Mouse (Mus musculus): ENCODE measurements around the gene Map2k5.

Gene Map2k5

DNA sequence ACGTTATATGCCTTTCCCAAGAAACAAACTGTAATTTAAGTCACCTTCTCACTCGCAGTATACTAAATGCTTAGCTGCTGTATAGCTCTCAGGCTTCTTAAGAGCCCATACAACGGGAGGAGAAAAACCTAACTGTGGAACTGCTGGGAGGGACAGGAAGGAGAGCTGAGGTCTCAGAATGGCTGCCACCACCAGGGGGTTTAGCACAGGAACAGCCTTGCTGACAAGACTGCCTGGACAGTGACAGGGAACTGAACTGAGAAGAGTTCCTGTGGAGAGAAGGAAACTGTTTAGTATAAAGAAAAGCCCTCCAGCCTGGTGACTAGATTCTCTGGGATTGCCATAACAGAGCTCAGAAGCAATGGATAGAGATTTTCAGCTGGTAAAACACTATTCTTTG, 35.9 kb downstream of the Map2k5 start:
- DNase-seq (ENCODE audit: low read depth, low spot score), result no peak

DNA sequence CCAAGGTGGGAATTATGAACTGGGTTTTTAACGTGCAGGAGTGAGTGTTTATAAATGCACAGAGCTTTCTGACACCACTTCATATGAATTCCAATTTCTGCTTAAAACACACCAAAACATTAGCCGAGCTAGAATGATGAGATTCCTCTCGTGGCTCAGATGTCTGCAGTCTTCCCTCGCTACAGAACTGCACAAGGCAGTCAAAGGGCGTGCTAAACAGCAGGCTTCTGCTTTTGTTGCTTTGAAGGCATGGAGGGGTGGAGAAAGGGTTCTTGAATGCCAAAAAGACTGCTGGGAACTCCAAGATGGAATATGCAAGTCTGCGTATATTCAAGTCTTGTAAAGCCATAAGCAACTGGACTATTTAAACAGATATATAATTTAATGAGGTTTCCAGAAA, 38.4 kb downstream of the Map2k5 start:
- DNase-seq (ENCODE audit: low read depth, low spot score), result no peak

DNA sequence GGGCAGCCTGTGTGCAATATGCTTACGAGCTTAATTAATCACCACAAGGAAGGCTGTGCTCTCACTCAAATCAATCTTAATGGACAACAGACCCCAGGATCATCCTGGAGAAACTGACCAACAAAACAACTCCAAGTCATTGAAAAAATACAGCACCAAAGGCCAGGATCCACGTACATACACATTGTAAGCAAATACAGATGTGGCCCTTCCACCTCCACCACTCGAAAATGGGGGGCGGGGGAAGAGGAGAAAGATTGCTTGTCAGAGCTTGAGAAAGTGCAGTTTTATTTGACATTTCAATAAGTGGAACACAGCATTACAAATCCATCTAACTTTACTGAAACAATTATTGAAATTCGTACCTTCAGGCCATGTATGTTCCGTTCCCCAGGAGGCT, 39.0 kb downstream of the Map2k5 start:
- no peak for DNase-seq (ENCODE audit: low read depth, low spot score)

DNA sequence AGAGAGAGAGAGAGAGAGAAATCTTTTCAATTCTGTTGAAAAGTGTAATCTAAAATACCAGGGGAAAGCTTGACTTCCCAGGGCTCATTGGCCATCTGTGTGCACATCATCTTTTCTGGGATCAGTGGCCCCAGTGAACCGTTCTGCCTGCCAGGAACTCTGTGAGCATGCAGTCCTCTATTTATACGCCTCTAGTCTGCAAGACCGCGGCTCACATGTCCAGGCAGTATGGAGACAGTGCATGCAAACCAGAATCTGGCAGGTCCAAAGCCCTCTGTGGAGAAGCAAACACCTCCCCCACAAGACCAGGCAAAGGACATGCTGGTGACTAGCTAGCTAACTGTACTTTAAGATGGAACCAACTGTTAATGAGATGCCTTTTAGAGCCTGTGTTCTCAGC, 41.9 kb downstream of the Map2k5 start:
- no peak for DNase-seq (ENCODE audit: low read depth, low spot score)

DNA sequence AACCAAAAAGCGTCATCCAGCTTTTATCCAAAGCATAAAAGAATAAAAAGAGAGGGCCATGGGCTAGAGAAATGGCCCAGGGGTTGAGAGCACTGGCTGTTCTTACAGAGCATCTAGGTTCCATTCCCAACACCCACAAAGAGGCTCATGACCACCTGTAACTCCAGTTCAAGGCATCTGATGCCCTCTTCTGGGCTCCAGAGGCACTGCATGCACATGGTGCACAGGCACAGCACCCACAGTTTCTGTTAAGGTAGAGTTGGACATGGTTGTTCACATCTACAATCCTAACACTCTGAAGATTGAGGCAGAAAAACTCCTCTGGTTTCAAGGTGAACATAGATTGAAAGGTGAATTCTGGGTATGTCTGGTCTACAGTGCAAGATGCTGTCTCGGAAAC, 44.6 kb downstream of the Map2k5 start:
- no peak for DNase-seq (ENCODE audit: low read depth, low spot score)

DNA sequence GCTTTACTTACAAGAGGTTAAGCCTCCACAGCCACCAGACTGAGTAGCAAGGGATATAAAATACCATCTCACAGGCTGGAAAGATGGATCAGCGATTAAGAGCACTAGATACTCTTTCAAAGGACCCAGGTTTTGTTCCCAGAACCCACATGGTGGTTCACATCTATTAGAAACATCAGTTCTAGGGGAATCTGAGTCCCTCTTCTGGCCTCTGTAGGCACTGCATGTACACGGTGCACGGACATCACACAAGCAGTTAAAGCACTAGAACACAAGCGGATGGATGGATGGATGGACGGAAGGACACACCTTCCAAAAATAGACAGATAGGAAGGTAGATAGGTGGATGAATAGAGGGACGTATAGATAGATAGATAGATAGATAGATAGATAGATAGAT, 46.5 kb downstream of the Map2k5 start:
- no peak for DNase-seq (ENCODE audit: low read depth, low spot score)

DNA sequence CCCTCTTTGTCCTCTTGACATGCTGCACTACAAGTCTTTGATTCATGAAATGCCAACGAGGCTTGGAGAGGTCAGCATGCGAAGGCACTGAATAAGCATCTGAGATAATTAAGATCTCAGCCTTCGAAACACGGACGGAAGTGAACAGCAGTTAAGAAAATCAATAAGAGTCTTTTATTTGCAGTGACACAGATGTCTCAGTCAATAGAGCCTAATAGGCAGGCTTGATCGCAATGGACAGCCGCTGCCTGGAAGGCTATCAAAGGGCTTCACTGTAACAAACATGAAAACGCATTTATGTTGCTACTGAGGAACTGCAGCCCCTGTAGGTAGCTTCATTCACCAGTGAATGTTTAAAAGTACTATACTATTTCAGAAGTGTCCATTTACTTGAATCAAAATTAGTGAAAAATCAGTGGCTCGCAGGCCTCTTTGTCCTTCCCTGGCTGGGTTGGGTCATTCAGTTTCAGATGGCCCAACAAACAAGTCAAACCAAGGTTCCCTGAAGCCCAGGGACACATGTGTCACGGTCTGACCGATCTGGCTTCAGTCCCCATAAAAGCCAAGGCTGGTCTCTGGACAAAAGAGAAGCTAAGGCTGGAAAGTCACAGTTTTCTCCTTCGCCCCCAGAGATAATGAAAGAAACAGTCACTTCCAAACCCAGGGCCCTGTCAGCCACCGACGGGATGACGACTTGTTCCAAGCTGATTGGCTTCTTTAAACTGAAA, 48.6 kb downstream of the Map2k5 start:
- no peak for DNase-seq (ENCODE audit: low read depth, low spot score)

DNA sequence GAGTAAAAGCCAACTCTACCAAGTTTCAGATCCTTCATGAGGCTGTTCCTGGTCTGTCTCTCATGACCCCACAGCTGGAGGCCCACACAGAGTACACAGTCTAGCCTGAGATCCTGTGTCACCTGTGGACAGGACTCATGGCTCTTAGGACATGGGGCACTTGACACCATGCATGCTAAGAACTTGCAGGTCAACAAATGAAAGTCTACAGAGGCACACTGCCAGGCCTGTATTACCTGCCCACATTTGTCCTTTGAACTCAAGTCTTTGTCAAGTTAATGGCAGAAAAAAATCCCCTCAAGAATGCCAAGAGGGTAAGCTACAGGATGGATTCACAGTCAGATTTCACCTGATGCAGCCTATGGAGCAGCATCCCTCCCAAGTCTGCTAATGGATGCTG, 62.5 kb downstream of the Map2k5 start:
- DNase-seq (ENCODE audit: low read depth, low spot score), result no peak

DNA sequence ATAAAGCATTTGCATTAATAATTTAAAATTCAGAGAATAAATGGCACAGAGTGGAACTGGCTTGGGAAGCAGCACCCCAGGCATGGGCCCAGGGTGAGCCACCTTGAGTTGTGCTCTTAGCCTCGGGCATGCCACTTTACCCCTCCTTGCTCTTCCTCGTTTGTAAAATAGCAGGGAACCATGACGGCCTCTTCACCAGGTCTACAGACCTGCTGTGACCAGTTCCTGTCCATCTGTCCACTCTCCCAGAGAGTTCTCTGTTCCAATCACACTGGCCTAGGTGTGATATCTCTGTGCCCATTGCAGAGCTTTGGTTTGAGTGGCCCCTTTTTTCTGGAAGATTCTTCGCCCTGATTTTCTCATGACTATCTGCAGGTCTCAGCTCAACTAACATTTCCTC, 63.6 kb downstream of the Map2k5 start:
- no peak for DNase-seq (ENCODE audit: low read depth, low spot score)

DNA sequence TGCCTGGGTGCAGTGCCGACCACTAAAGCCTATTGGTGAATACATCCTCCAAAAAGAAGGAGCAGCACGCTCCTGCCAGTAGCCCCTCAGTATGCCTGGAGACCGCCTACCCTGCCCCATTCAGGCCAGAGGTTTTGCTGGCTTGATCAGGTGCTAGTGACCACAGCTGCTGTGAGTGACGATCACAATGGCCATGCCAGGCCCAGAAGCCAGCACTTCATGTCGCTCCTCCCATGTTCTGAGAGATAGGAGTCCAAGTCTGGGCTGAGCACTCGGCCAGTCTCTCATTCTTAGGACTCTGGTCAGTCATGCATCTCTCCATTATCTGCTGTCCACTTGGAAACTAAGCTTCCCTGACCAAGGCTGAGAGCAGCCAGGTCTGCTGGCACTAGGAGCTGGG, 67.7 kb downstream of the Map2k5 start:
- DNase-seq (ENCODE audit: low read depth, low spot score), result no peak

DNA sequence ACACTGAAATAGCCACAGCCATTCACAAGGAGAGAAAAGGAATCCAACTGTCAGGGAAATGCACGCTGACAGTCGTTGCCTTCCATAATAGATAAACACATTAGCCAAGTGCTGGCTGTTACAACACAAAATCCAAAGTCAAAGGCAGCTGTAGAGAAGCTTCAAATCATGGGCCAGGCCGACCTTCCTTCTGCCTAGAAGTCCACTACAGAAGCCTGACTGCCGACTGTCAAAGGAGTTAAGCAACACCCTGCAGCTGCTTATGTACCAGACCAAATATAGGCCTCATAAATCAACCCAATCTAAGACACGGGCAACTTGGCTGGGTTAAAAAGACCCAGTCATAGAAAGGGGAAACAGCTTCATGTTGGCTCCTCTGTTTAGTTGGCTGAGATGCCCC, 68.7 kb downstream of the Map2k5 start:
- DNase-seq (ENCODE audit: low read depth, low spot score), result no peak

DNA sequence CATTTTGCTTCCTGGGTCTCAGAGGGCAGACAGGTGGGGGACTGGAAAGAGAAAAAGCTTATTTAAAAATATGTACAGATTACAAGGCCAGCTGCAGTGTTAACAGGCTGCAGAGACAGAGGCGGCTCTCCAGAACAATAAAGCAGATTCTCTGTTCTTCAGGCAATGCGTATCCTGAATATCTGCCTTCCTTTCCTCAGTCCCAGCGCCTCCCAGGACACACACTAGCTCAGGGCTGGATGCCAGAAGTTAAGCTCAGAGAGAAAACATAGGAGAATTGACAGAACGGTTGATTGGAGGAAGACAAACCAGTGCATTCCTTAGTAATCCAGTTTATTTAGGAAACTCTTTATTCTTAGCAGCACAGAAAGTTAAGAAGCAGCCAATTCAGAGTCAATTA, 69.3 kb downstream of the Map2k5 start:
- DNase-seq (ENCODE audit: low read depth, low spot score), result no peak

DNA sequence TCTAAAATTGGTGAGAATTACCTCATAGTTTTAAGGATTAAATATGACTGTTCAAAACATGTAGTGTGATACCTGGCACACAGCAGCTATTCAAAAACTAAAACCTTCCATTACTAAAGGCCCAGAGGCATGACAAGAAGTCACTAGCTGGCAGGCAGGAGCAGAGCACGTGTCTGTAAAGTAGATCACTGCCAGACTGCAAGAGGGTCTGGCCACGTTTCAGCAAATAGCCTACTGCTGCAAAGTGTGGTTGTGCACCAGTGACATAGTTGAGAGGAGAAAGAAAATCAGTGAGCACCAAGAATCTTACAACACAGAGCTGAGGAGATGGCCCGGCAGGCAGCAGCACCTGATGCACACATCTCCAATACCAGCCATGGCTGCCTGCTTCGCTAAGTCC, 75.2 kb downstream of the Map2k5 start:
- no peak for DNase-seq (ENCODE audit: low read depth, low spot score)

DNA sequence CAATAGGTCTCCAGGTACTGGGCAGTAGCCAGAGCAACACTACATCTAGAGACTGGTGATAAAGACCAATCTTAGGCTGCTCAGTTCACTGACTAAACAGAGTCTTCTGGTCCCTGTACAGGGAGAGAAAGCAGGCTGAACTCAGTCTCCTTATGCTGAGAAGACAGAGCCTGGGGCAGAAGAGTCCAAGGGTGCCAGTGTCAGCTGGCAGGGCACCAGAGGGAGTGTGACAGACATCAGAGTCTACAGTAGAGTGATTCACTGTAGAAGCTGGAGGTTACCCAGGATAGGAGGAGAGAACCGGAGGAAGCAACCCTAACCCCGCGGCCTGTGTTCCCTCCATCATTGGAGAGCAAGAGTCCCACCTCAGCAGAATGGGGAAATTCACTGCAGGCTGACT, 79.0 kb downstream of the Map2k5 start:
- no peak for DNase-seq (ENCODE audit: low read depth, low spot score)

DNA sequence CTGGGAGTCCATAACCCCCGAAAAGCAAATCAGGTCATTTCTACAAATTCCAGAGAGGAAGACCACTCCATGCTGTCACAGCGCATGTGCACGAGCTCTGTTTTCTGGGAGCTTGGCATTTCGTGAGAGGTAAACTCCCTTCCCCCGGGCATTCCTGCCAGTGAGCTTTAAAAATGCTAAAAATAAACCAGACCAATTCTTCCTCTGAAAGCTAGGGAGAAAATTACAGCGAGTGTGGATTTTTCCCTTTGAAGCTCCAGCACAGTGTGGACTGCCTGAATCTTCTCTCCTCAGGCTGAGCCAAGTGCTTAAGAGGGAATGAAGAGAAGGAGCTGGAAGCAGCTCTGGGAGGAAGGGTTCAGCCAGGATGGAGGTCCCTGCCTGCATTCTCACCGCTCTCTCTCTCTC, 82.1 kb downstream of the Map2k5 start:
- no peak for DNase-seq (ENCODE audit: low read depth, low spot score)

DNA sequence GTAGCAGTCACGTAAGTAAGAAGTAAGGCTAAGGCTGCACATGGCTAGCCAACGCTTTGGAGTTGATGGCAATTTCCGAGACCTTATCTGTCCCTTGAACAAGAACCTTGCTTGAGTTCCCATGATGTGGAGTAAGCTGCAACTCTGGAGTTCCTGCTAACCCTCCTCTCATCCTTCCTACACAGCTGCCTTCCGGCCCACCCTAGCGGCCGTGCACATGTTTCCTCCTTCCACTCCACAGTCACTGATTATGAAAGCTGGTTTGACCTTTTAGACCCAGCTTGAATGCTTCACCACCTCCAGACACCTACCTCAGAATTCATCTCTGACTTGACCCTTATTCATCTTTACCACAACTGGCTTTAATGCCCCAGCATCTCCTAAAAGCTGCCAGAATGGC, 82.9 kb downstream of the Map2k5 start:
- DNase-seq (ENCODE audit: low read depth, low spot score), result no peak

DNA sequence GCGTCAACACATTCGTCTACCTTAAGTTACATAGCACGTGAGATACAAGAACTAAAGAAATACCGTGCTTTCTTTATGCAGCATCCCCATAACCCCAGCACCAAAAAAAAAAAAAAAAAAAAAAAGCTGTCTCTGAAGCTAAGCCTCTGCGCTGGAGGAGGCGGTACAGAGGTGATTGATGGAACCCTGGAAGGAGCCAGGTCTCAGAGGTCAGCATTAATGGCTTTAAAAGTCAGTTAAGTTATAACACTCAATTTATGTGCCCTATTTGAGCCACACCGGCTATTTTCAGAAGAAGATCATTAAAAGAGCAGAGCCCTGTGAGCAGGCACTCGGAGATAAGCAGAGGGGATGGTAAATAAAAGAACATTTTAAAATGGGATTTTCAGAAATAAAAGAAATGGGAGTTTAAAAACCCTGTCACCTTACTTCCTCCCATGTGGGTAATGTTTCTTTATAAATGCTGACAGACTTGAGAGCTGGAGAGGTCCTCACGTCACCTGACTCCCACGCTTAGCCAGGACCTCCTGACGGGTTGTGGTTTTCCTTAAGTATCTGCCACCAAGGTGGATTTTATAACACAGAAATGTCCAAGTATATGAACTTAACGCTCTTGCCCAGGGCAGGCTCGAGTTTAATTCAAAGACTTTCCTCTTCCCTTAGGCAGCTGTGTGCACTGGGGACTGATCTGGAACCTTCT, 83.8 kb downstream of the Map2k5 start:
- no peak for DNase-seq (ENCODE audit: low read depth, low spot score)

DNA sequence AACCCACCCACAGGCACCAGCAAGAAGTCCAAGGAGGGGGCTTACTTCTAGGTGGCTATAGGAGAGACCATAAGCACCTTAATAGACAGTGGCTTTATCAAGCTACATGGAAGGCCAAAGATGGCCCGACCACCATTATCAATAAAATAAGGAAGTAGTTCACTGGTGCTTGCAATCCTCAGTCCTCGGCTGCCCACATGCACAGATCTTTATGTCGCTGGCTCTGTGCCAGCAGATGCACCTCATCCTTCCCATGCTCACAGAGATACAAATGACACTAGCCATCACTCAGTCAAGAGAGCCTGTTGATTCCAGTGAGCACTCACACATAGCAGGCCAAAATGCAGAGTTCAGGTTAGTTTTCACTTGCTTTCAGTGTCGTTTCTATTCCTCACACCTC, 89.0 kb downstream of the Map2k5 start:
- DNase-seq (ENCODE audit: low read depth, low spot score), result no peak

DNA sequence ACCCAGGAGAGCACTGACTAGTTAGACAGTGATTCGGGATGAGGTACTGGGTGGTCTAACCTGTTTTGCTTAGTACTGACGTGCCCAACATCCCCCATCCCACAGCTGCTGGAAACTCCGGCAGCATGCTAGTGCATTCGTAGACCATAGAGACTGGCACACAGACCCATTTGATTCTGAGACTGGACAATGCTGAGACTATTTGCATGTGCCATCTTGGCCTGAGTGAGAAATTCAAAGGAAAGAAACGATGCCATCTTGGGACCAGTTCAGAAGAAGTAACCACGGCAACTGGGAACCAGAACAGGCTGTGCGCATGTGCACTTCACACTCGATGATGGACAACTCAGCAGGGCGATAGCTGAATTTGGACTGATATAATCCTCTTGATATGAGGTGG, 93.3 kb downstream of the Map2k5 start:
- no peak for DNase-seq (ENCODE audit: low read depth, low spot score)

DNA sequence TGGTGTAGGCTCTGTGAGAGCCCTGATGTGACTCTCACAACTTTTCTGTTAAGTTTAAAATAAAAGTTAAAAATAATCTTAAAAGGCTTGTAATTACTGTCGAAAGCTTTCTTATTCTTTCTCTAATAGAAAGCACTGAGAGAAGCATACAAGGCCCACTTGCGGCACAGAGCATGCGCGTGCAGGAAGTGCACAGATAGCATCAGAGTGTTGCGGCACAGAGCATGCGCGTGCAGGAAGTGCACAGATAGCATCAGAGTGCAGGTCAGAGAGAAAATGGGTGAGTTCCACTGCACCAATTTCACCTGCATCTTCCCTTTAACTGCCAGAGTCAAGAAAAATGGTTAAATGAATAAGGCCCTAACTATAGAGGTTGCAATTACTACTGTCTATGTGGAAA, 95.7 kb downstream of the Map2k5 start:
- no peak for DNase-seq (ENCODE audit: low read depth, low spot score)

DNA sequence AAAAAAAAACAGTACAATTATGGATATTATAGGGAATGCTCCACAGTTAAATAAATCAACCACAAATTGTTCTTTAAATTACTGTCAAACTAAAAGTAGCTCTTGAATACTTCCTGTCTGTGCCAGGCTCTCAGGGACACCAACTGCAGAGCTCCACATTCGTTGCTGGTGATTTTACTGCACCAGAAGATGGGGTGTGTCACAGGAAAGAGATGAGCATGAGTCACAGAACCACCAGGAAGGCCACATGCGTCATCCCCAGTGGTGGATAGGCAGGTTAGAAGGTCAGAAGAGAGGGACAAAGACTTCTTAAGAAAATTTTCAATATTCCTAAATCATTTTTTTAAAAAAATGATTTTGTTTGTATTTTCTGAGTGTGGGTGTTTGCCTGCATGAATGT, 96.6 kb downstream of the Map2k5 start:
- DNase-seq (ENCODE audit: low read depth, low spot score), result no peak

DNA sequence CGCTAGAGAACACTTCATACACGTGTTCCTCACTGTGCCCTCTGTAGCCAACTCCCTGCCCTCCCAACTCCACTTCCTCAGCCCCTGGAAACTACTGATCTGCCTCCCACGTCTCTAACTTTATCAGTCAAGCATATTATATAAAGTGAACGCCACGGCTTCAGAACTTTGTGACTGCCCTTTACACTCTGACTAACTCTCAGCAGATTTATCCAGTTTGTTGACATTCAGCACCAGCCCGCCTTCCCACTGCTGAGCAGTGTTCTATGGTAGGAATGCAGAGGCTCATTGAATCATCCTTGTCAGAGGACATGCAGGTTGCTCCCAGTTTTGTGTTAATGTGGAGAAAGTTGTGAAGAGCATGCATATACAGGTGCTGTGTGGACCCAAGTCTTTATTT, 103.9 kb downstream of the Map2k5 start:
- DNase-seq (ENCODE audit: low read depth, low spot score), result no peak

DNA sequence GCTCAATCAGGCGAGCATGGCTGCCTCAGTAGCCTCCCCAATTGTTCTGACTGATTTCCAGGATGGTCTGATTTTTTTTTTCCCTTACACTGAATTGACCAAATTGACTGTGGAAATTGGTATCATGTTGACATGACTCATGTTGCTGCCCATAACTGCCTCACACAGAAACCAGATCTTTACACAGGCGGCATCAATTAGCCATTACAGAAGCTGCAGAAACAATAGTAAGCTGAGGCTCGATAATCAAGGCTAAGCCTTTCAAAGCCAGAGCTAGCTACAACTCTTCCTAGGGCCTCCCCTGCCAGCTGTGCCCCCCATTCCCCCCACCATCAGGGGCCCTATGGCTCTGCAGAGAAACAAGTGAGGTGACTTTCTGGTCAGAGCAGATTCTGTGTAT, 107.9 kb downstream of the Map2k5 start:
- no peak for DNase-seq (ENCODE audit: low read depth, low spot score)

DNA sequence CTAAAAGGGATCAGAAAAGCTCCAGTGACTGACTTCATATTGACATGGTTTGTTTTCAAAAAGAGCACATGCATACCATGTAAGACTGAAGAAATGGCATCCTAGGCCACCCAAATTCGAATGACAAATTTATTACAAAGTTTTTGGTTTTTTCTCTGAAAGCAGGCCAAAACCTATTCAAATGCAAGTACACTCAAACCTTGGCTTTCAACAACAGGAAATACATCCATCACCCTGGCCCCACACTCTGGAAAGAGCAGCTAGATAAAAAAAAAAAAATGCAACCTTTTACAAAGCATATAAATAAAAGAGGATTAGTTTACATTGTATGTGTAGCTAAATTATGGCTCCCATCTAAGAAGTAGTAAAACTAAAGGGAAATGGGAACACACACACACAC, 114.5 kb downstream of the Map2k5 start:
- DNase-seq (ENCODE audit: low read depth, low spot score), result no peak
